Mouse (Mus musculus) embryonic facial prominence, embryonic 12.5 days (tissue): Measurements from ENCODE around the gene Ccdc57. TPM values are rescaled to one million over a fixed set of nuclear protein-coding genes. Genes with fewer than 3 reads are reported as not detected.
A peak's percentile ranks its signal among the peaks of the same experiment; 100 is the strongest.
"Not testable (repeated sequence)": the region's sequence is repeated elsewhere in the genome, so short reads cannot be mapped to it uniquely, and the experiment has no call there.

ENCODE experiments used
- ATAC-seq: fragments of 200-750 bp; cut with Nextera tagmentation; 2 replicates; pipeline ENCODE4 v1.8.0; 2017; ENCODE audit not compliant: insufficient number of reproducible peaks, insufficient read depth, low FRiP score, low TSS enrichment
- H3K27ac ChIP-seq: fragments of 300-500 bp; sonication (generic); 2 replicates; pipeline ENCODE4 v1.5.1; 2016; ENCODE audit warnings: mild to moderate bottlenecking
- H3K27me3 ChIP-seq: fragments of 300-500 bp; sonication (generic); 2 replicates; pipeline ENCODE4 v1.6.1; 2016; ENCODE audit warnings: mild to moderate bottlenecking, moderate library complexity
- H3K36me3 ChIP-seq: fragments of 300-500 bp; sonication (generic); 2 replicates; pipeline ENCODE4 v1.6.1; 2016; ENCODE audit warnings: mild to moderate bottlenecking
- H3K4me1 ChIP-seq: fragments of 300-500 bp; sonication (generic); 2 replicates; pipeline ENCODE4 v1.6.1; 2016
- H3K4me2 ChIP-seq: fragments of 300-500 bp; sonication (generic); replicated peaks from 2 replicates; pipeline ENCODE4 v1.6.1; 2016; ENCODE audit warnings: mild to moderate bottlenecking, moderate library complexity
- H3K4me3 ChIP-seq: fragments of 300-500 bp; sonication (generic); 2 replicates; pipeline ENCODE4 v1.5.1; 2016; ENCODE audit warnings: mild to moderate bottlenecking
- H3K9ac ChIP-seq: fragments of 300-500 bp; sonication (generic); 2 replicates; pipeline ENCODE4 v1.6.1; 2016; ENCODE audit warnings: mild to moderate bottlenecking, moderate library complexity
- H3K9me3 ChIP-seq: fragments of 300-500 bp; sonication (generic); 2 replicates; pipeline ENCODE4 v1.6.1; 2016; ENCODE audit warnings: mild to moderate bottlenecking, moderate library complexity
- WGBS: fragments of 180-500 bp; shearing (Covaris S2); methylation state at CpG from one replicate; pipeline ENCODE4 v1.1.7; 2016; 5-methylcytosine and 5-hydroxymethylcytosine counted together
- polyA plus RNA-seq: library from polyadenylated mRNA; unstranded; fragments of >200 nt; fragmentation: Nextera tagmentation; extraction: Ambion mirVana; gene quantifications from 2 replicates; pipeline ENCODE4 v1.2.1, GENCODE M21; 2016

Ccdc57 gene
- polyA plus RNA-seq, 1 experiment from 2014 or later: 7.5 TPM

DNA sequence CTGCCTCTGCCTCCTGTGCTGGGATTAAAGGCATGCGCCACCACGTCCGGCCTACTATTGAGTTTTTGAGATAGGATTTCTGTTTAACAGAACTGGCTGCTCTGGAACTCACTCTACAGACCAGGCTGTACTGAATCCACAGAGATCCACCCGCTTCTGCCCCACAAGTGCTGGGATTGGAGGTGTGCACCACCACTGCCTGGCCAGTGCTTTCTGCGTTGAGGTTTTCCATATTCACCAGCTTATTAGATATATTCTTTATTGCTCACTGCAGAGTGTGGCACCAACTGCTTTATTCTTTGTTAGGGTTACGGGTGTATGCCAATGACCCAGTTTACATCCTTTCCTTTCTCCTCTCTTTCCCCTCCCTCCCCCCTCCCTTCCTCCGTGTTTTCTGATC, 128.4 kb downstream of the Ccdc57 start:
- 79% methylated on average over 7 of the region's 7 CpGs for WGBS

DNA sequence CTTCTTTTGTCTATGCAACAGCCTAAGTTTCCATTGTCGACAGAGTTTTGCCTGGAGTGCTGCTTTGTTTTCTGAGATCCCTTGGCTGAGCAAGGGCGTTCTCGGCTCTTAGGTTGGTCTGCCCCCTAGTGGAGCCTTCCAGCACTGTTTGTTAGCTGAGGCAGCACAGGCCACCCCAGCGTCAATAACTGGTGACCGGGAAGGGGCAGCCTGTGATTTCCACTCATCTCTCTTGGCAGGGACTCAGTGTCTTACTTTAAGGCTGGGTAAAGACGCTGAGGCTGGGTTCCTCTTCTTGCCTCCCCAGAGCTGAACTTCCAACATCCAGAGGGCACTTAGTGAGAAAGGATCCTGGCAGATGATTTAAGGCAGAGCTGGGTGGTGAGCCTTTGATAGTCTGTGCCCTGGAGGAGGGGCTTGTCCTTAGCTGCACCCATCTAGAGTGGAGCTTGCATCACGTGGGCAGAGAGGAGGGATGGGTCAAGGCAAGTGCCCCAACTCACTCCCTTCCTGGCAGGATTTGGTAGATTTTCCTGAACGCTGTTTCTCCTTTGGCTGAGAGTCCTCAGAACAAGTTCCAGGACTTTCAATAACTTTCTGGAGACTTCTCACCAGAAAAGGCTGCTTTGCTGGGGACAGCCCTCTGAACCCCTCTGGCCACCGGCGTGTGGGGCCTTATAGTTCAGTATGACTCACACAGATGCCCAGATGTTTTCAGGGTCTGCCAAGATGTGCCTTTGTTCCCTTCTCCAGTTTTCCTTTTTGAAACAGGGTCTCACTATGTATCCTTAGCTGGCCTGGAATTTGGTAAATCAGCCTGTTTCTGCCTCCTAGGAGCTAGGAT, 132.4 kb downstream of the Ccdc57 start:
- H3K27ac ChIP-seq: no peak overlapping the region; the same call in 1 of the 2 replicates
- H3K4me2 ChIP-seq: 0 out of 2 replicates have a peak overlapping the region, but pooled peaks have one; percentile 4
- 0 out of 2 replicates have a peak, but pooled peaks have one; percentile 49 for ATAC-seq
- peaks cover 8% of the 10 kb centered on the region for H3K4me1 ChIP-seq
- H3K27me3 ChIP-seq: no peaks in the 10 kb centered on the region
- 0 out of 2 replicates have a peak, but pooled peaks cover under 1% of the 10 kb centered on the region for H3K36me3 ChIP-seq
- 13% methylated on average over 10 of the region's 10 CpGs for WGBS
- no peaks in the 10 kb centered on the region for H3K9me3 ChIP-seq
- H3K4me3 ChIP-seq: no peak overlapping the region
- no peak overlapping the region for H3K9ac ChIP-seq

More for the DNA sequence above, 128.4 kb downstream of the Ccdc57 start:
- Histone ChIP-seq H3K36me3 (peaks cover 40% of the 10 kb centered on the region), H3K4me3 (no peak overlapping the region), H3K27ac (no peak overlapping the region), H3K27me3 (no peaks in the 10 kb centered on the region), H3K4me2 (no peak overlapping the region), H3K4me1 (peaks cover 5% of the 10 kb centered on the region; the same call in 1 of the 2 replicates), H3K9ac (no peak overlapping the region), H3K9me3 (no peaks in the 10 kb centered on the region)
- no peak for ATAC-seq

DNA sequence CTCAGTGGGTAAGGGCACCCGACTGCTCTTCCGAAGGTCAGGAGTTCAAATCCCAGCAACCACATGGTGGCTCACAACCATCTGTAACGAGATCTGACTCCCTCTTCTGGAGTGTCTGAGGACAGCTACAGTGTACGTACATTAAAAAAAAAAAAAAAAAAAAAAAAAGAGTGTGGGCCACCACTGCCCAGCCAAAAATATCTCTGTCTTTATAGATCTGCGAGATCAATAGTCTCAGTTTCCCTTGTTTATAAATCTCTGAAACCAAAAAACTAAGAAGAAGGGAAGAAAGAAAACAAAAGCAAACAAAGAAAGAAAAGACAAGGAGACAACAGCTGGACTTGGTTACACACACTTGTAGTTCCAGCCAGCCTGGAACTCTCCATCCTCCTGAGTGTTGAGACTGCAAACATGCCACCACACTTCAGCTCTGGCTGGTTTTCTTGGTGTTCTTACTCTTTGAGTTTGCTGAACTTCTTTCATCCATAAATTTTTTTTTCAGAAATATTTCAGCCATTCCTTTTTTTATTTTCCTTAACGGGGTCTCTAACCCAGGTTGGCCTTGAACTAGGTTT, 133.3 kb downstream of the Ccdc57 start:
- H3K4me1 ChIP-seq: peaks cover 16% of the 10 kb centered on the region

DNA sequence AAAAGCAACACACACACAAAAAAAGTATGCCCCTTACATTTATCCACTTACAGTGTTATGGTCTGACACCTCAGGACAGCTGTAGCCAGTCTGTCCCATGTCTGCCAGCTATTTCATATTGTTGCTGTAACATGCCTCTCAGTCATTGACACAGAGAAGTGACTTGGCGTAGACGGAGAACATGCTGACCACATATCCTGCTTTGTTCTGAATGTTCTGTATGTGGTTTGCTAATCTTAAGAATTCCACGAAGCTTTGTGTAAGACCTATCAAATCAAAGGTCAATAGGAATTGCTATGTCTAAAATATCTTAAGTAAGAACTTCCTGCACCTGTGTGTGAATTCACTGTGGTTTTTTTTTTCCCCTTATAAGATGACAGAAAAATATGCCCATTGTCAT, 134.4 kb downstream of the Ccdc57 start:
- Histone ChIP-seq H3K36me3 (peaks cover 12% of the 10 kb centered on the region), H3K9me3 (no peaks in the 10 kb centered on the region), H3K4me2 (no peak overlapping the region), H3K27ac (no peak overlapping the region), H3K4me1 (peaks cover 16% of the 10 kb centered on the region), H3K4me3 (no peak overlapping the region), H3K9ac (no peak overlapping the region), H3K27me3 (no peaks in the 10 kb centered on the region)
- ATAC-seq: no peak
- 92% methylated on average over 3 of the region's 3 CpGs for WGBS

More for the DNA sequence above, 133.3 kb downstream of the Ccdc57 start:
- no peak overlapping the region; the same call in 1 of the 2 replicates for H3K27ac ChIP-seq
- H3K4me2 ChIP-seq: no peak overlapping the region
- H3K36me3 ChIP-seq: peaks cover under 1% of the 10 kb centered on the region; the same call in 1 of the 2 replicates
- ATAC-seq: no peak
- no peak overlapping the region for H3K9ac ChIP-seq
- H3K27me3 ChIP-seq: no peaks in the 10 kb centered on the region
- no peaks in the 10 kb centered on the region for H3K9me3 ChIP-seq
- no peak overlapping the region for H3K4me3 ChIP-seq
- WGBS: 67% methylated on average over 6 of the region's 6 CpGs

DNA sequence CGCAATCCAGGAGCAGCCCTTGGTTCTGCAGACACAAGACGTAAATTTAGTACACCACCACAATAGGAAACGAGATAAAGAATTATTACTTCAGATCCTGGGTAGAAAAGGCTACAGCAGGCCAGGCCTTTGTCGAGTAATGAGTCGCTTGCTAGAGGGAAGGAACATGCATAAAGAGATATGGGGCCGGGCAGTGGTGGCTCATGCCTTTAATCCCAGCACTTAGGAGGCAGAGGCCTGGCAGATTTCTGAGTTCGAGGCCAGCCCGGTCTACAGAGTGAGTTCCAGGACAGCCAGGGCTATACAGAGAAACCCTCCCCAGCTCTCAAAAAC, 136.1 kb downstream of the Ccdc57 start:
- H3K27me3 ChIP-seq: no peaks in the 10 kb centered on the region
- no peak for ATAC-seq
- H3K9ac ChIP-seq: no peak overlapping the region; the same call in 1 of the 2 replicates
- H3K9me3 ChIP-seq: no peaks in the 10 kb centered on the region
- 32% methylated on average over 8 of the region's 8 CpGs for WGBS
- H3K36me3 ChIP-seq: peaks cover 29% of the 10 kb centered on the region
- H3K4me2 ChIP-seq: peak overlapping the region; percentile 37
- peak overlapping the region; percentile 66 for H3K27ac ChIP-seq
- H3K4me3 ChIP-seq: peak overlapping the region; percentile 99
- peaks cover 16% of the 10 kb centered on the region for H3K4me1 ChIP-seq

DNA sequence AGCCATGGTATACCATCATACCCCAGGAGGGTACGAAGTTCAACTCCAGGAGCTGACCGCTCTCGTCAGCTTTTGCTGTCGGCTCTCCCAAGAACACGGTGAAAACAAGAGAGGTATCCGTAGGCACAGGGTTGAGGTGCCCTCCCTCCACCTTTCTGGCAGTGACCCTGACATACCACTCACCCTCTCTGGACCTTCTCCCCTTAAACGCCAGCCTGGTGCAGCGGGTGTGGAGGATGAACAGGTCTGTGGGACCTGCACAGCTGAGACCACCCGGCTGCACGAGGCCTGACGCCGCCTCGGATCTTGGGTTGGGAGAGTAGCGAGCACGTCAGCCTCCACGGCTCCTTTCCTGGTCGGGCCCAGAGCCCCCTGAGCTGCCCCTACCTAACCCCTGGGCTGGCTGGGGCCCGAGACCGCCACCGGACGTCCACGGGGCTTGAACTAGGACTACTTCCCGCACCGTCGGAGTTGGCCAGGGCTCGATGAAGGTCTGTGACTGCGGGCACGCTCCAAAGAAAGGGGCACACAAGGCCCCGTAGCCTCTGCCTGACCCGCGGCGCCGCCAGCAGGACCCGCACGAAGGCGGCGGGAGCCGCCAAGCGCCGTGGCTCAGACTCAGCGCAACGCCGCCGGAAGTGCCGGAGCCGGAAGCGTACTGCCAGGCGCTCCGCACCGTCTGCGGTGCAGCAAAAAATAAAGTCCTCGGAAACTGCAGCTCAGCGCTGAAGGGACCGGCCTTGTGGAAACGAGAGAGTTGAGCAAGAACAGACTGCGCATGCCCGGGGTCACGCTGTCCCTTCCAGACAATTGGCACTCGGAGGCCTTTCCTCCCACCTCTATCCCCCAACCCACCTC, 136.7 kb downstream of the Ccdc57 start, which contains the start of gene Dus1l:
TSS of gene Dus1l (minus strand) at position 648 of the 858 bp plus-strand sequence.
- Histone ChIP-seq H3K27me3 (no peaks in the 10 kb centered on the region), H3K4me3 (peak within 1 kb of the TSS; percentile 99), H3K4me2 (peak within 1 kb of the TSS; percentile 99), H3K36me3 (peaks cover 35% of the 10 kb centered on the region), H3K9ac (peak within 1 kb of the TSS; percentile 98), H3K4me1 (peaks cover 16% of the 10 kb centered on the region), H3K27ac (peak within 1 kb of the TSS; percentile 66), H3K9me3 (no peaks in the 10 kb centered on the region)
- peak; percentile 67 for ATAC-seq
- 2% methylated on average over 59 of the region's 59 CpGs for WGBS

DNA sequence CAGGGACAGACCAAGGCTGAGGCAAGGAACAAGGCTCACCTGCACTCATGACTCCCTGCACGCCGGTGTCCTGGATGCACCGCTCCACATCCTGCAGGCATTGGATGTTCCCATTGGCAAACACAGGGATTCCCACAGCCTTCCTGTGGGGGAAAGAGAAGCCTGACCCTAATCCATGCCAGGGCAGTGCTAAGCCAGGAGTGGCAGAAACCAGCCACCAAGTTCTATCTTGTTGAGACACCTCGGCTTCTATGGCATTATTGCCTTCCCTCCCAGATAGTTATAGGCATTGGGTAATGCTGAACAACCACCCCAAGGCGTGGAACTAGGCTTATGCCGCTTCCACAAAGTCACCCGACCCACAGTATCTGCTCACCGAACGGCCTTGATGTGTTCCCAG, 140.0 kb downstream of the Ccdc57 start:
- Histone ChIP-seq H3K4me3 (no peak overlapping the region), H3K27ac (no peak overlapping the region), H3K27me3 (no peaks in the 10 kb centered on the region), H3K4me1 (peaks cover 12% of the 10 kb centered on the region), H3K9me3 (no peaks in the 10 kb centered on the region), H3K4me2 (no peak overlapping the region), H3K9ac (no peak overlapping the region), H3K36me3 (peaks cover 63% of the 10 kb centered on the region)
- no peak for ATAC-seq
- WGBS: 92% methylated on average over 9 of the region's 9 CpGs

DNA sequence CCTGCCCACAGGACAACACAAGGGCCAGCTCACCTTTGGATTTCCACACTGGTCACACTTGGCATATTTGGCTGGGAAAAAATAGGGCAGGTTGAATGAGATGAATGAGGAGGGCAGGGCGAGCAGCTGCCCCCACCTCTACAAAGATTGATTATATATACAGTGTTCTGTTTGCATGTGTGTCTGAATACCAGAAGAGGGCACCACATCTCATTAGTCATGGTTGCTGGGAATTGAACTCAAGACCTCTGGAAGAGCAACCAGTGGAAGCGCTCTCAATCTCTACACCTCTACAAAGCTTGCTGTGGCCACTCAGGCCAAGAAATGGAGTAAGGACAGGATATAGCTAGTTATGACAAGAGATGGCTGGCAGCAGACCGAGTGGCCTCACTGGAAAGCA, 142.9 kb downstream of the Ccdc57 start:
- Histone ChIP-seq H3K27ac (no peak overlapping the region), H3K9me3 (no peaks in the 10 kb centered on the region), H3K36me3 (peaks cover 76% of the 10 kb centered on the region), H3K4me1 (peaks cover 10% of the 10 kb centered on the region), H3K27me3 (no peaks in the 10 kb centered on the region), H3K4me3 (no peak overlapping the region), H3K4me2 (no peak overlapping the region), H3K9ac (no peak overlapping the region)
- ATAC-seq: no peak
- 82% methylated on average over 3 of the region's 3 CpGs for WGBS

DNA sequence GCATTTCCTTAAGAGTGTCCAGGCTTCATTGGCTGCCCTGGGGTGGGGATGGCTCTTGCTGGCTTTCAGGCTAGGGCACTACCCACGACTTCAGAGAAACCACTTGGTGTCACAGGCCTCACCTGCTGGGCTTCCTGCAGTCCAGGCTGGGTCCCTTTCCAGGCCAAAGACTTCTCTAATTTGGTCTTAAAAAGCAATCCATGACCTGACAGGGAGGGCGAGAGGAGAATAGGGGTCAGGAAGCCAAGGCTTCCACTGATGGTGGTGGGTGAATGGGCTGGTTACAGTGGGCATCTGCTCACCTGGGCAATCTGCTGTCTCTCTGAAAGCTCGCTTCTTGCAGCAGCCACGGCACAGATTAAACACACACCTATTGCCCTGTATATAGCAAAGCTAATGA, 143.3 kb downstream of the Ccdc57 start:
- Histone ChIP-seq H3K4me1 (peaks cover 7% of the 10 kb centered on the region), H3K9me3 (no peaks in the 10 kb centered on the region), H3K4me2 (no peak overlapping the region), H3K36me3 (peaks cover 75% of the 10 kb centered on the region), H3K27me3 (no peaks in the 10 kb centered on the region), H3K9ac (no peak overlapping the region; the same call in 1 of the 2 replicates), H3K4me3 (no peak overlapping the region), H3K27ac (no peak overlapping the region)
- ATAC-seq: no peak
- WGBS: 82% methylated on average over 4 of the region's 4 CpGs

DNA sequence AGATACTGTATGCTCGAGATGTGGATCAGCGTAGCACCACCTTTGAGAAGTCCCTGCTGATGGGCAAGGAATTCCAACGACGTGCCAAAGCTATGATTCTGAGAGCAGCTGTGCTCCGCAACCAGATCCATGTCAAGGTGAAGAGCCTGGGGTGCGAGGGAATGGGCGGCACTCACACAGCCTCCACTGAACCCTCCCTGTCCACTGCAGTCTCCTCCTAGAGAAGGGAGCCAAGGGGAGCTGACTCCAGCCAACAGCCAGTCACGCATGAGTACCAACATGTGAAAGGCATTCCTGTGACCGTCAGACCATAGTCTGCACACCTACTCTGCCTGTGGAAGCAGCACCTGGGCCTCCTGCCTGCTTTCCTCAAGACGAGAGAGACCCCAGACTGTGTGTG, 144.2 kb downstream of the Ccdc57 start:
- not testable (repeated sequence) for H3K9me3 ChIP-seq, ATAC-seq, H3K9ac ChIP-seq, H3K27ac ChIP-seq, H3K4me1 ChIP-seq, H3K4me2 ChIP-seq, H3K27me3 ChIP-seq, H3K4me3 ChIP-seq
- 84% methylated on average over 10 of the region's 10 CpGs for WGBS
- peaks cover 66% of the 10 kb centered on the region for H3K36me3 ChIP-seq

DNA sequence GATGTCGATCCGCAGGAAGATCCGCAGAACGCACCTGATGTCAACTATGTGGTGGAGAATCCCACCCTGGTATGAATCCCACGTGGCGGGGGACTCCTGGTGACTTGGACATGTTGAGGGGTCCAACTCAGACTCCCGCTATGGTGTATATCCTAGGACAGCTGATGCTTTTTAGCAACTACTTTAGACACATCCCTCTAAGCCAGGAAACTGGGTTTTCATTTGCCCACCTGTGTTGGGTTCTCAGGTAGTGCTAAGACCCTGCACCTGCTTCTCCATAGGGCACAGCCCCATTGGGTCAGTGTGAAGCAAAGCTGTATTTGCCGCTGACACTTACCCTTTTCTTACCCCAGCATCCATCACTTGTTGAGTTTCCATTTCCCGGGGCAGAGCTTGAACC, 147.5 kb downstream of the Ccdc57 start:
- H3K9ac ChIP-seq: peak overlapping the region; percentile 96
- peaks cover 51% of the 10 kb centered on the region for H3K36me3 ChIP-seq
- no peaks in the 10 kb centered on the region for H3K9me3 ChIP-seq
- 36% methylated on average over 9 of the region's 9 CpGs for WGBS
- ATAC-seq: no peak
- no peaks in the 10 kb centered on the region for H3K27me3 ChIP-seq
- H3K4me1 ChIP-seq: peaks cover 13% of the 10 kb centered on the region
- peak overlapping the region; percentile 98 for H3K4me2 ChIP-seq
- H3K4me3 ChIP-seq: peak overlapping the region; percentile 99
- no peak overlapping the region for H3K27ac ChIP-seq
